Mouse (Mus musculus): ENCODE measurements around the gene Nfib. TPM values are rescaled to one million over a fixed set of nuclear protein-coding genes. Genes with fewer than 3 reads are reported as not detected.

The Nfib gene
- polyA plus RNA-seq, 1 experiment from 2014 or later: 113 TPM

GRCm38 (mm10) chr4:82483298-82483697 lies 222.3 kb downstream of the Nfib start:
- Histone ChIP-seq H3K27ac (peak overlapping the region; percentile 67), H3K4me2 (peak overlapping the region; percentile 41; the same call in 1 of the 2 replicates), H3K36me3 (peaks cover 29% of the 10 kb centered on the region), H3K9ac (no peak overlapping the region), H3K4me1 (peaks cover 52% of the 10 kb centered on the region), H3K27me3 (no peaks in the 10 kb centered on the region), H3K4me3 (no peak overlapping the region), H3K9me3 (no peaks in the 10 kb centered on the region)
- ATAC-seq (ENCODE audit: borderline replicate concordance, extremely low read depth, low FRiP score, low TSS enrichment): no peak
- WGBS: 39% methylated on average over 6 of the region's 6 CpGs

- Histone ChIP-seq H3K9ac (no peak overlapping the region), H3K4me2 (no peak overlapping the region), H3K9me3 (no peaks in the 10 kb centered on the region), H3K27ac (no peak overlapping the region), H3K27me3 (no peaks in the 10 kb centered on the region), H3K4me1 (peaks cover 56% of the 10 kb centered on the region), H3K36me3 (peaks cover 7% of the 10 kb centered on the region; the same call in 1 of the 2 replicates), H3K4me3 (no peak overlapping the region)
- ATAC-seq (ENCODE audit: borderline replicate concordance, extremely low read depth, low FRiP score, low TSS enrichment): no peak
- WGBS: 84% methylated on average over 9 of the region's 9 CpGs
These were observed 224.9 kb downstream of the Nfib start for GRCm38 (mm10) chr4:82480635-82481034.

GRCm38 (mm10) chr4:82479394-82479793 lies 226.2 kb downstream of the Nfib start:
- no peak overlapping the region for H3K9ac ChIP-seq
- ATAC-seq (ENCODE audit: borderline replicate concordance, extremely low read depth, low FRiP score, low TSS enrichment): no peak
- H3K9me3 ChIP-seq: no peaks in the 10 kb centered on the region
- H3K27me3 ChIP-seq: no peaks in the 10 kb centered on the region
- 62% methylated on average over 4 of the region's 4 CpGs for WGBS
- no peak overlapping the region for H3K4me3 ChIP-seq
- H3K4me1 ChIP-seq: peaks cover 52% of the 10 kb centered on the region
- H3K4me2 ChIP-seq: no peak overlapping the region
- no peak overlapping the region for H3K27ac ChIP-seq
- H3K36me3 ChIP-seq: peaks cover 7% of the 10 kb centered on the region; the same call in 1 of the 2 replicates

GRCm38 (mm10) chr4:82477742-82478141 lies 227.8 kb downstream of the Nfib start:
- H3K4me2 ChIP-seq: no peak overlapping the region
- no peaks in the 10 kb centered on the region for H3K27me3 ChIP-seq
- H3K9me3 ChIP-seq: no peaks in the 10 kb centered on the region
- H3K36me3 ChIP-seq: peaks cover 7% of the 10 kb centered on the region; the same call in 1 of the 2 replicates
- 84% methylated on average over 2 of the region's 2 CpGs for WGBS
- H3K9ac ChIP-seq: no peak overlapping the region
- peaks cover 54% of the 10 kb centered on the region for H3K4me1 ChIP-seq
- H3K4me3 ChIP-seq: no peak overlapping the region
- ATAC-seq (ENCODE audit: borderline replicate concordance, extremely low read depth, low FRiP score, low TSS enrichment): no peak
- no peak overlapping the region for H3K27ac ChIP-seq

- Histone ChIP-seq H3K4me2 (no peak overlapping the region), H3K27ac (no peak overlapping the region), H3K36me3 (peaks cover 7% of the 10 kb centered on the region; the same call in 1 of the 2 replicates), H3K4me1 (peaks cover 56% of the 10 kb centered on the region), H3K4me3 (no peak overlapping the region), H3K9ac (no peak overlapping the region), H3K9me3 (no peaks in the 10 kb centered on the region), H3K27me3 (no peaks in the 10 kb centered on the region)
- no peak for ATAC-seq (ENCODE audit: borderline replicate concordance, extremely low read depth, low FRiP score, low TSS enrichment)
- WGBS: 44% methylated on average over 2 of the region's 2 CpGs
These were observed 229.1 kb downstream of the Nfib start for GRCm38 (mm10) chr4:82476411-82476810.

GRCm38 (mm10) chr4:82474334-82474733 lies 231.2 kb downstream of the Nfib start:
- ATAC-seq (ENCODE audit: borderline replicate concordance, extremely low read depth, low FRiP score, low TSS enrichment): no peak
- Histone ChIP-seq H3K4me1 (peaks cover 72% of the 10 kb centered on the region), H3K36me3 (no peaks in the 10 kb centered on the region; the same call in 1 of the 2 replicates)

GRCm38 (mm10) chr4:82470938-82471320 lies 234.6 kb downstream of the Nfib start:
- Histone ChIP-seq H3K27ac (peak overlapping the region; percentile 60), H3K4me1 (peaks cover 86% of the 10 kb centered on the region), H3K9ac (no peak overlapping the region), H3K27me3 (no peaks in the 10 kb centered on the region), H3K4me2 (no peak overlapping the region), H3K36me3 (no peaks in the 10 kb centered on the region), H3K4me3 (no peak overlapping the region), H3K9me3 (no peaks in the 10 kb centered on the region)
- 67% methylated on average over 3 of the region's 3 CpGs for WGBS
- no peak for ATAC-seq (ENCODE audit: borderline replicate concordance, extremely low read depth, low FRiP score, low TSS enrichment)

More at GRCm38 (mm10) chr4:82474334-82474733, 231.2 kb downstream of the Nfib start:
- Histone ChIP-seq H3K4me2 (no peak overlapping the region), H3K27ac (no peak overlapping the region), H3K27me3 (no peaks in the 10 kb centered on the region), H3K9me3 (no peaks in the 10 kb centered on the region), H3K9ac (no peak overlapping the region), H3K4me3 (no peak overlapping the region)
- 71% methylated on average over 5 of the region's 5 CpGs for WGBS

- peaks cover 87% of the 10 kb centered on the region for H3K4me1 ChIP-seq
- H3K9me3 ChIP-seq: no peaks in the 10 kb centered on the region
- WGBS: 26% methylated on average over 5 of the region's 5 CpGs
- 0 out of 2 replicates have a peak, but pooled peaks have one; percentile 39 for ATAC-seq (ENCODE audit: borderline replicate concordance, extremely low read depth, low FRiP score, low TSS enrichment)
- peak overlapping the region; percentile 60 for H3K27ac ChIP-seq
- no peak overlapping the region for H3K9ac ChIP-seq
- H3K27me3 ChIP-seq: no peaks in the 10 kb centered on the region
- no peak overlapping the region for H3K4me2 ChIP-seq
- no peak overlapping the region for H3K4me3 ChIP-seq
- no peaks in the 10 kb centered on the region for H3K36me3 ChIP-seq
These were observed 235.2 kb downstream of the Nfib start for GRCm38 (mm10) chr4:82470212-82470937.

- no peak for ATAC-seq (ENCODE audit: borderline replicate concordance, extremely low read depth, low FRiP score, low TSS enrichment)
- no peak overlapping the region for H3K27ac ChIP-seq
These were observed 236.6 kb downstream of the Nfib start for GRCm38 (mm10) chr4:82468944-82469343.

GRCm38 (mm10) chr4:82466717-82467116 lies 238.8 kb downstream of the Nfib start:
- 0 out of 2 replicates have a peak overlapping the region, but pooled peaks have one; percentile 7 for H3K4me2 ChIP-seq
- 22% methylated on average over 8 of the region's 8 CpGs for WGBS
- no peak overlapping the region for H3K4me3 ChIP-seq
- peak overlapping the region; percentile 75 for H3K27ac ChIP-seq
- 0 out of 2 replicates have a peak overlapping the region, but pooled peaks have one; percentile 5 for H3K9ac ChIP-seq
- no peaks in the 10 kb centered on the region for H3K9me3 ChIP-seq
- H3K4me1 ChIP-seq: peaks cover 83% of the 10 kb centered on the region
- no peaks in the 10 kb centered on the region for H3K36me3 ChIP-seq
- ATAC-seq (ENCODE audit: borderline replicate concordance, extremely low read depth, low FRiP score, low TSS enrichment): no peak
- no peaks in the 10 kb centered on the region for H3K27me3 ChIP-seq

More at GRCm38 (mm10) chr4:82468944-82469343, 236.6 kb downstream of the Nfib start:
- H3K9me3 ChIP-seq: no peaks in the 10 kb centered on the region
- no peaks in the 10 kb centered on the region for H3K36me3 ChIP-seq
- H3K4me1 ChIP-seq: peaks cover 93% of the 10 kb centered on the region
- no peak overlapping the region for H3K9ac ChIP-seq
- WGBS: 57% methylated on average over 3 of the region's 3 CpGs
- no peak overlapping the region for H3K4me3 ChIP-seq
- no peak overlapping the region for H3K4me2 ChIP-seq
- H3K27me3 ChIP-seq: no peaks in the 10 kb centered on the region

GRCm38 (mm10) chr4:82466144-82466543 lies 239.4 kb downstream of the Nfib start:
- Histone ChIP-seq H3K36me3 (no peaks in the 10 kb centered on the region), H3K4me2 (no peak overlapping the region), H3K27ac (peak overlapping the region; percentile 75), H3K4me1 (peaks cover 79% of the 10 kb centered on the region), H3K27me3 (no peaks in the 10 kb centered on the region), H3K9me3 (no peaks in the 10 kb centered on the region), H3K4me3 (no peak overlapping the region), H3K9ac (no peak overlapping the region)
- ATAC-seq (ENCODE audit: borderline replicate concordance, extremely low read depth, low FRiP score, low TSS enrichment): no peak
- 55% methylated on average over 6 of the region's 6 CpGs for WGBS

GRCm38 (mm10) chr4:82464051-82464632 lies 241.4 kb downstream of the Nfib start:
- H3K4me1 ChIP-seq: peaks cover 74% of the 10 kb centered on the region
- no peak overlapping the region; the same call in 1 of the 2 replicates for H3K4me2 ChIP-seq
- no peaks in the 10 kb centered on the region for H3K36me3 ChIP-seq
- H3K9me3 ChIP-seq: no peaks in the 10 kb centered on the region
- no peak overlapping the region for H3K9ac ChIP-seq
- H3K4me3 ChIP-seq: no peak overlapping the region
- peak overlapping the region; percentile 60 for H3K27ac ChIP-seq
- ATAC-seq (ENCODE audit: borderline replicate concordance, extremely low read depth, low FRiP score, low TSS enrichment): peak; percentile 55; the same call in 1 of the 2 replicates
- WGBS: 33% methylated on average over 8 of the region's 8 CpGs
- H3K27me3 ChIP-seq: no peaks in the 10 kb centered on the region

Measured in lung, embryonic 15.5 days (tissue).